Mouse (Mus musculus): ENCODE measurements around the gene Tpi1.

Gene Tpi1

DNA sequence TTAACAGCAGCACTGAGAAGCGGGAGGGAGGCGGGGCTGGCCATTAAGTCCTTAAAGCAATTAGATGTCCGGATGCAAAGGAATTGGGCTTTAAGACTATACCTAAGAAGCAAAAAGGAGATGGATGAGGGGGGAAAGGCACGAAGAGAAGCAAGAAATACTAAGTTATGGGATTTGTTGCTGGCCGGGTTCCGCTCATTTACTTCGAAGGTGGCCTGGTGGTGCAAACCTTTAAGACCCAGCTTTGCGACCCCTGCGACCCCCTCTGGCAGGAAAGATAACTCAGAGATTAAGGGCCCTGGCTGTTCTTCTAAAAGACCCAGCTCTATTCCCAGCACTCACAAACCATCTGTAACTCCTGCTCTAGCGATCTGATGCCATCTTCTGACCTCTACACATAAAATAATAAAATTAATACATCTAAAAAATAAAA, 34.1 kb downstream of the Tpi1 start:
- WGBS, result 17% methylated on average over 10 of the region's 10 CpGs

DNA sequence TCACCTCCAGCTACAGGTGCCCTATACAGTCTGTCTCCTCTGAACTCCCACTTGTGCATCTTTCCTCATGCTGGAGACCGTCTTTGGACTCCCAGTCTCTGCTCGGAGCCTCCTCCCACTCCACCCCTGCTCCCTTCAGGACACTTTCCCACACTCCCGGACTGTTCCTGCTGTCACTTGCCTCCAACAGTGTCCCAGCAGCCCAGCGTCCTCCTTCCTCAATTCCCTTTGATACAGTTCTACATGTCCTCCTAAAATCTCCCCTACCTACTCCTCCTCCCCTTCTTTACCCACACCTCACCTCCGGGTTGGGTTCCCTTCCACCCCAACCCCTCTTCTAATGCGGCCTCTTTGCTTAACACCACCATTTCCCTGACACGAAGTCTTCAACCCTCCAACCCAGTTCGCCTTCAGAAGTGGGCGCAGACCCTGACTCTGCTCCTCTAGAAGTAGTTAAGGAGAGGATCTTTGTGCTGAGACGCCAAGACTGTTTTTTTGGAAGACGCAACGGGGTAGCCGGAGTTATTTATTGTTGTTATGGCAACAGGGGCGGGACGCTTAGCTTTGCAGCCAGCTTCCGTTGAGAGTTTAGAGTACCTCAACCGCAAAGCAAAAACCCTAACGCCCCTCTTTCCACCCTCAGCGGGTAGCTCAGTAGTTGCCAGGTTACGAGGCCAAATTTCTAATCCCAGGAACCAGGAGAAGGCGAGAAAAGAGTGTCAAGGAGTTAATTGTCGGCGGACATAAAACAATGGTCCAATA, 34.7 kb downstream of the Tpi1 start, which contains the start of gene Lrrc23:
Gene Lrrc23 (minus strand): TSS at position 506 of the 762 bp plus-strand sequence.
- WGBS, result 7% methylated on average over 23 of the region's 23 CpGs

DNA sequence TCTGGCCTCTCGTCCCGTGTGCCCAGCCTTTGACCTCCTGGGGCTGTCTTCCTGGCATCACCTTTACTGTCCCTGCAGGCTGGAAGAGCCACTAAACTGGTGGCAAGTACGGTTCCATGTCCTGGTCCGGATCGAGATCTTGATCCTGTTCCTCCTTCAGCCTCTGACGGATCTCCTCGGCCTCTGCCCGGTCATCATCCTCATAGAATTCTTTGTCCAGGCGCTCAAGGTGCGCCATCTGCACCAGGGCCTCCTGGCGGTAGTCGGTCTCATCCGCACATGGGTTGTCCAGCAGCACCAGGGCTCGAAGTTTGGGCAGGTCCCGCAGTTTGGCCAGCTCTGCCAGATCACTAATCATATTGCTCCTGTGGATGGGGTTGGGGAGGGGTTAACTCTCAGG, 43.6 kb downstream of the Tpi1 start:
- 94% methylated on average over 15 of the region's 15 CpGs for WGBS

DNA sequence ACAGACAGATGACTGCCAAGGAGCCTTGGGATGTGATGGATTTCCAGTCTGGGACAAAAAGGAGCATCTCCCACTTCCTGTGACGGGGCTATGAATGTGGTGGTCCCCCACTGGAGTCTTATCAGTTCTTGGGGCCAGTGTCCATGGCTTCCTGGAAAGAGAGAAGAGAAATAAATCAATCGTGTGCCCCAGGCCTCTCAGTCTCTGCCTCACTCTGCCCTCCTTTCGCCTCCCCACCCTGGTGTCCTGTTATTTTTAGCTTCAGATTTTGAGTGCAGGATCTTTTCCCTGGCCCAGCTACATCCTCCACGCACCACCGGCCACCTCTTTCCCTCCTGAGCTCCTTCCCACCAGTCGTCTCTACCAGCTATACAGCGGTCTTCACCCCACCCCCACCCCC, 44.1 kb downstream of the Tpi1 start:
- 52% methylated on average over 7 of the region's 7 CpGs for WGBS

DNA sequence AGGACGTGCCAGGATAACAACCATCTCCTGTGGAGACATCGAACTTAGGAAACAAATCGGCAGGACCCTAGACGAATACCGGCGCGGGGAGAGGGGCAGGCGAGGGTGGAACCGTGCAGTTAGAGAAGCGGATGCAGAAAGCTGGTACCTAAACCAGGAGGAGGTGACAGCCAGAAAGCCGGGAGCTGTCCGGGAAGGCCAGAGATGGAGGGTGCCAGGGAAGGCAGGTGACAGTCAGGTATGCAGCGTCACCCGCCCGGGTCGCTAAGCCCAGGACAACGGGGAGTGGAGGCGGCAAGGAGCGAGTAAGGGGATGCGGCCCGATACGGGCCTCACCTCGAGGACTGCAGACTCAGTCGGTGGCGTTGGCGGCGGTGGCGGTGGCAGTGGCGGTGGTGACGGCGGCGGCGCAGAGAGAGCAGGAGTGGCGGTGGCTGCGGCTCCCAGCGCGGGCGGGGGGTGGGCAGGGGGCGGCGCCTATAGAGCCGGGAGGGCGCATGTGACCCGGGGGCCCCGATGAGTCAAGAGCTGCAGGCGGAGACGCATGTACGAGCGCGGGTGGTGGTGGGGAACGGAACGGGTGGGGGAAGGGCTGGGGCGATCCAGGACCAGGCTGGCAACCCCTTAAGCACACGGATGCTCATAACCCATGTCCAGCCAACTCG, 44.9 kb downstream of the Tpi1 start, which contains the start of gene Eno2:
Gene Eno2 (minus strand): TSS at position 573 of the 665 bp plus-strand sequence.
- WGBS, result under 1% methylated on average over 54 of the region's 54 CpGs

DNA sequence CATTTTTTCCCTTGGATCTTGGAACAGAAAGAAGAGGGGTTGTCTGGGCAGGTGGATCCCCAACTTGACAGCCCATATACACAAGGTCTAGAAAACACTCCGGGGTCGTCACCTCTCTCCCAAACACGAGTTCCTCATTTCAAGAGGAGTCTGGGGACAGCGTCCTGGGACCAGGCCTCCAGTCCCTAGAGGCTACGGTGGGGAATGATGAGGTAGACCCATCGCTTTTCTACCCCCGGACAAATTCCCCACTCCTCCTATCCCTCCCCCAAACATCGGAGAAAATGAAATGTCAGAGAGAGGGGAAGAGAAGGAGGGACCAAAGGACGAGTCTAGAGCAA, 45.4 kb downstream of the Tpi1 start:
- WGBS, result 10% methylated on average over 9 of the region's 9 CpGs

DNA sequence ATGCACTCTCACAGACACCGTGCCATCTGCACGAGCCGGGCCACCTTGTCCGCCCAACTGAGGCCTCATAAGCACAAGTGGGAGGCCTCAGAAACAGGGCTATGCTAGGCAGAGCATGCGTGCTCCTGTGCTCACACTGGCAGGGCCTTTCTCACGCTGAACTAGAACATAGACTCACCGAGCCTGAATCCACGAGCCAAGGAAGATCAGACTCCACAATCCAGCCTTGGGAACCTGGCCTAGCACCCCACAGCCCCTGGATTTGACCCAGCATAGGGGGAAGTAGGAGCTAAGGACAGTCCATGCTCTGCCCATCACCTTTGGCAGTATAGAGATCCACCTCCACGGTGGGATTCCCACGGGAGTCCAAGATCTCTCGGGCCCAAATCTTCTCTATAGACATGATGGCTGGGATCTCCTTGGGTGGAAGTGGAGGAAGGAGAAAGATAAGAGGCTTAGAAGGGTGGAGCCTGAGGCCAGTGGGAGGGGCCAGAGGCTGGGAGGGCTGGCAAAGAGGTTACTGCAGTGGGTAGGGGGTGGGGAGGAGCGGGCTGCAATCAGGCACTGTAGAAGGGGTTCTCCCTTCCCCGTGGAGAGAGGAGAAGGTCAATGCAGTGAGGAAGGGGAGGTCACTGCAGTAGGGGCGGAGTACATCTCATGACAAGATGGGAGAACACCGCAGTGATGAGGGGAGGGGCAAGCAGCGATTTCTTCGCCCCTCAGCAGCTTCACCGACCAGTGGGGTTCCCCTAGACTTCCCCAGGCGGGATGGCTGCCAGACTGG, 46.0 kb downstream of the Tpi1 start:
- WGBS, result 22% methylated on average over 19 of the region's 19 CpGs

DNA sequence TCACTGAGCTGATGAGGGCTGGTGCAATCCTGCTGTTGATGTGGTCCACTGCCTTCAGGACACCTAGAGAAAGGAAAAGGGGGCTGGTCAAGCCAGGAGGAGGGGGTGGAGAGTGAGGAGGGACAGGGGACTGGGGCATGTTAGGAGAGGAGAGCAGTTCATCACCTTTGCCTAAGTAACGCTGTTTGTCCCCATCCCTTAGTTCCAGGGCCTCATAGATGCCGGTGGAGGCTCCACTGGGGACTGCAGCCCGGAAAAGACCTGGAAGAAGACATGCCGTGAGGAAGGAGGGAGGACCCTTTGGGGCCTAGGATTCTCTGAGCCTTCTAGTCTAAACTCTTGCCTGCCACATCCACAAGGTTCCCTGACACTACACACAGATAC, 46.6 kb downstream of the Tpi1 start:
- 39% methylated on average over 4 of the region's 4 CpGs for WGBS

DNA sequence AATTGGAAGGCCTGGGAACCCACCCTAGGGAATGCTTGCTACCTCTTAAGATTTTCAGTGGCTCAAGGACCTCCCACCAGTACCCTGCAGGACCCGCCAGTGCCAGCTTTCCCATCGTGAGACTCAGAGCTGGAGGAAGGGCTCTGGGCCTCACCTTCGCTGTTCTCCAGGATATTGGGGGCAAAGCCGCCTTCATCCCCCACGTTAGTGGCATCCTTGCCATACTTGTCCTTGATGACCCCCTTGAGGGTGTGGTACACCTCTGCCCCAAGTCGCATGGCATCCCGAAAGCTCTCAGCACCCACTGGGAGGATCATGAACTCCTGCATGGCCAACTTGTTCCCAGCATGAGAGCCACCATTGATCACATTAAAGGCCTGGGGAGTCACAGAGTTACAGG, 48.1 kb downstream of the Tpi1 start:
- WGBS, result 88% methylated on average over 7 of the region's 7 CpGs
